Mouse (Mus musculus) forebrain, embryonic 12.5 days (tissue): ENCODE measurements around the gene Trank1. TPM values are rescaled to one million over a fixed set of nuclear protein-coding genes. Genes with fewer than 3 reads are reported as not detected.

Experiments used
- ATAC-seq: fragments of 200-750 bp; cut with Nextera tagmentation; 2 replicates; pipeline ENCODE4 v1.8.0; 2017; ENCODE audit warnings: moderate TSS enrichment; ENCODE audit not compliant: low FRiP score
- H3K27ac ChIP-seq: fragments of 300-500 bp; sonication (generic); 2 replicates; pipeline ENCODE4 v1.5.1; 2016; ENCODE audit warnings: mild to moderate bottlenecking
- H3K27me3 ChIP-seq: fragments of 300-500 bp; sonication (generic); 2 replicates; pipeline ENCODE4 v1.6.1; 2016; ENCODE audit warnings: mild to moderate bottlenecking
- H3K36me3 ChIP-seq: fragments of 300-500 bp; sonication (generic); replicated peaks from 2 replicates; pipeline ENCODE4 v1.6.1; 2016; ENCODE audit warnings: mild to moderate bottlenecking
- H3K4me1 ChIP-seq: fragments of 300-500 bp; sonication (generic); 2 replicates; pipeline ENCODE4 v1.6.1; 2016
- H3K4me2 ChIP-seq: fragments of 300-500 bp; sonication (generic); 2 replicates; pipeline ENCODE4 v1.6.1; 2016; ENCODE audit warnings: mild to moderate bottlenecking, moderate library complexity
- H3K4me3 ChIP-seq: fragments of 300-500 bp; sonication (generic); replicated peaks from 2 replicates; pipeline ENCODE4 v1.5.1; 2016; ENCODE audit warnings: mild to moderate bottlenecking
- H3K9ac ChIP-seq: fragments of 300-500 bp; sonication (generic); 2 replicates; pipeline ENCODE4 v1.6.1; 2016; ENCODE audit warnings: mild to moderate bottlenecking
- H3K9me3 ChIP-seq: fragments of 300-500 bp; sonication (generic); 2 replicates; pipeline ENCODE4 v1.6.1; 2016
- WGBS: fragments of 180-500 bp; shearing (Covaris S2); methylation state at CpG from one replicate; pipeline ENCODE4 v1.1.7; 2016; 5-methylcytosine and 5-hydroxymethylcytosine counted together
- polyA plus RNA-seq: library from polyadenylated mRNA; unstranded; fragments of >200 nt; fragmentation: Nextera tagmentation; extraction: Ambion mirVana; gene quantifications from 2 replicates; pipeline ENCODE4 v1.2.1, GENCODE M21; 2016

Gene Trank1
- 2.7 and 3.1 TPM in 2 replicates for polyA plus RNA-seq

DNA sequence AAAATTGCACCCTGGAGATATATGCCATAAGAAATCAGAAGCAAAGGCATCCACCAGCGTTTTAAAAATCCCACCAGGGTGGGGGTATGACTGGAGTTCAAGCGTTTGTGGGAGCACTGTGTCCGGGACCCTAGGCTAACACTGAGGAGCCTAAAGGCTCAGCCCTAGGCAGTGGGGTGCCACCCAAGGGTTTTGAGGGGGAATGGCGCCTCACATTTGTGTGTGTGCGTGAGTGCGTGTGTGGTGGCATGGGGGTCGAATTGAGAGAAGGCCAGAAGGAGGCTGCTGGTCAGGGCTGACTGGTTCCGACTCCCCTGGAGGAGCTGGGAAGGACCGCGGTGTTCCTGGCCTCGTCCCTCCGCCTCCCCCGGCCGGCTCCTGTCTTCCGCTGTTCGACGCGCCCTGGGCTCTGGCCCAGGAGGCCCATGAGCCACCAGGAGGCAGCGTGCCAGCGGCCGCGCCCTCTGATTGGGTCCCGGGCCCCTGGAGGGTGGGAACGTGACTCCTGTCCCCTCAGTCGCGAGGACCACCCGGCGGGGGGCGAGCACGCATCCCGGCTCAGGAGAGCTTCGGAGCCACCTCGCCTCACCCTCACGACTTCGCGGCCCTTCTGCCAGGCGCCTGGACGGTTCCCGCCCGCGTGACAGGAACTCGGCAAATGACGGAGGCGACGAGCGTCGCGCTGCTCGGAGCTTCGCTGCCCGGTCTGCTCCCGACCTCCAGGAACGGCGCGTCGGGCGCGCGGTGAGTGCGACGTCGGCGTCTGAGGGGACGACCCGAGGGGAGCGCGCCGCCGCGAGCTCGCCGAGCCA, at the start of gene Trank1:
TSS of gene Trank1 (plus strand) at position 709 of the 812 bp plus-strand sequence.
- peak; percentile 45 for ATAC-seq
- H3K4me3 ChIP-seq = peak within 1 kb of the TSS; percentile 55
- H3K27me3 ChIP-seq = peaks cover 57% of the 10 kb centered on the region
- H3K9ac ChIP-seq = peak within 1 kb of the TSS; percentile 45
- peak within 1 kb of the TSS; percentile 87 for H3K4me2 ChIP-seq
- no peak within 1 kb of the TSS for H3K27ac ChIP-seq
- no peaks in the 10 kb centered on the region for H3K36me3 ChIP-seq
- H3K9me3 ChIP-seq = no peaks in the 10 kb centered on the region
- 8% methylated on average over 62 of the region's 72 CpGs for WGBS
- H3K4me1 ChIP-seq = peaks cover 18% of the 10 kb centered on the region

DNA sequence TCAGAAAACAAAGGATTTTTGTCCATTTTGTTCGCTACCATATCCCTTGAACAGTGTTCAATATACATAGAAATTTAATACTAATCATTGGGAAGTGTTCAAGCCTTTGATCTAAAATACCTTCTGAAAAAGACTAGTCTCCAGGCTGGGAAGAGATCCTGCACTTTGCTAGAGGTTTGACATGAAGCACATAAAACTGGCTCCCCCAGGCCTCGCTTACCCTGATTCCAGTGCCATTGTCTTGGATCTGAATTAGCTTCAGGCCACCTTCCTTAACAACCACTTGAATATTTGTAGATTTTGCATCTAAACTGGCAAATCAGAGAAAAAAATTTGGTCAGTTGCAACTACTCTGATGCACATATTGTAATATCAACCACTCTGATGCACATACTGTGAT, 43.5 kb upstream of the Trank1 start:
- no peak for ATAC-seq
- Histone ChIP-seq H3K27ac (no peak overlapping the region), H3K9ac (no peak overlapping the region), H3K9me3 (no peaks in the 10 kb centered on the region), H3K4me1 (peaks cover 15% of the 10 kb centered on the region), H3K4me2 (no peak overlapping the region), H3K4me3 (no peak overlapping the region), H3K36me3 (peaks cover 30% of the 10 kb centered on the region), H3K27me3 (no peaks in the 10 kb centered on the region)
- WGBS = 95% methylated on average over 2 of the region's 2 CpGs

DNA sequence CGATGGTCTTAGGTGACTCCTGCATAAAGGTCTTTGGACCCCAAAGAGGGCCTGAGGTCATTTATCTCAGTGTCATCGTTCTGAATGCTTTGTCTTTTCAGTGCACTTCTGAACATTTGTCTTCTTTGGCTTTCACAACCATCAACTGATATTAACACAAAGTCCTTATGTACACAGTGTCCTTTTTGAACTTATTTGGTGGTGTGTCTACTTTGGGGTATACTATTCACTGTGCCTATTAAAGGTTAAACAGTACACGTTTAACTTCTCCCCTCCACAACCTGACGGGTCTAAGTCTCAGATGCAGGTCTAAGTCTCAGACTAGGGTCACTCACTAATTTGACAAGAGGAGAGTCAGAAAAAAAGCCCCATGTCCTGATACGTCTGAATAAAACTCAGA, 40.9 kb upstream of the Trank1 start:
- H3K27ac ChIP-seq = peak overlapping the region; percentile 91
- ATAC-seq = no peak
- 15% methylated on average over 5 of the region's 5 CpGs for WGBS

DNA sequence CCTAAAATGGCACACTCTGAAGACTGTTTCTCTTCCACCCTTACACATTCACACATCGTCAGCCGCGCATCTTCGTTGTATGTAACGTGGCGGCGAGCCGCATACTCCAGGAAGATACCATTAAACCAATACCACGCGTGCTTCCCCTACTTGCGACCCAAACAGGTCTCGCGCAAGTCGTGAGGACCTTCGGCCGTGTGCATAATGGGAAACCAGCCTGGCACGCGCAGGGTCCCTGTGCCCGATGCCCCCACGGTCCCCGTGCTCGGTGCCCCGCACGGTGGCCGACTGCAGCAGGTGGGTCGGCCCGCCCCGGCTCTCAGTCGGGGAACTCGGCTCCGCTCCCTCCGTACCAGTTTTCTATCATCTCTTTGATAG, 40.5 kb upstream of the Trank1 start:
- Histone ChIP-seq H3K27me3 (no peaks in the 10 kb centered on the region), H3K9ac (peak overlapping the region; percentile 74), H3K27ac (peak overlapping the region; percentile 91), H3K4me2 (peak overlapping the region; percentile 65), H3K36me3 (0 out of 2 replicates have a peak, but pooled peaks cover 22% of the 10 kb centered on the region), H3K4me3 (peak overlapping the region; percentile 76), H3K4me1 (peaks cover 41% of the 10 kb centered on the region), H3K9me3 (no peaks in the 10 kb centered on the region)
- under 1% methylated on average over 32 of the region's 32 CpGs for WGBS
- peak; percentile 78 for ATAC-seq

More for the DNA sequence above, 40.9 kb upstream of the Trank1 start:
- Histone ChIP-seq H3K4me1 (peaks cover 37% of the 10 kb centered on the region), H3K9me3 (no peaks in the 10 kb centered on the region), H3K4me2 (peak overlapping the region; percentile 65), H3K36me3 (0 out of 2 replicates have a peak, but pooled peaks cover 22% of the 10 kb centered on the region), H3K9ac (peak overlapping the region; percentile 74), H3K27me3 (no peaks in the 10 kb centered on the region), H3K4me3 (peak overlapping the region; percentile 76)

DNA sequence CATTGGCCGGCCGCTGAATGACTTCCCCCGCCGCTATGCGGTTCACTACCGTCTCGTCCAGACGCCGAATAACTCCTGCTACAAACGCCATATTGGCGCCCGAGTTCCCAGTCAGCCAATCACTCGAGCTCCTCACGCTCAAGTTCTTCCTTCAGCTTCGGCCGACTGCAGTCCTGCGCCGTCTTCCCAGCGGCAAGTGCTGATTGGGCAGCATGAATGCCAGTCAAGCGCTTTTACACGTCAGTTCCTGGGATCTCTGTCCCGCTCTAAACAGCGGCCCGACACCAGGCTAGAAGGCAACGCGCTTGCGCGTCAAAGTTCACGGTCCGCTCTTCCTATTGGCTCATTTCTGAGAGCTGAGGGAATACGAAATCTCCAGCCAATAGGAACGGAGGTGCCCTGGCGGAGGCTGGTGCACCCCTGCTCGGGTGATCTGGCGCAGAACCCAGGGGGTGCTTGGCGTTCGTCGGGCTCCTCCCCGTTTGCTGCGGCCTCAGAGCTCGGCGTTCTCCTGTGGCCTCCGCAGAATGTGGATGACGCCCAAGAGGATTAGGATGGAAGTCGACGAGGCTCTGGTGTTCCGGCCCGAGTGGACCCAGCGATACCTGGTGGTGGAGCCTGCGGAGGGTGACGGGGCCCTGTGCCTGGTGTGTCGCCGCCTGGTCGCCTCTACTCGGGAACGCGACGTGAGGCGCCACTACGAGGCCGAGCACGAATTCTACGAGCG, 39.9 kb upstream of the Trank1 start, which contains the start of the genes Mlh1 and Epm2aip1:
TSS of gene Mlh1 (minus strand) at position 358 of the 727 bp plus-strand sequence.
TSS of gene Epm2aip1 (plus strand) at position 496 of the 727 bp plus-strand sequence.
- ATAC-seq = peak; percentile 99
- H3K27ac ChIP-seq = peak within 1 kb of the TSS; percentile 95
- peak within 1 kb of the TSS; percentile 76 for H3K4me3 ChIP-seq
- H3K4me2 ChIP-seq = peak within 1 kb of the TSS; percentile 86
- H3K4me1 ChIP-seq = peaks cover 45% of the 10 kb centered on the region
- under 1% methylated on average over 64 of the region's 64 CpGs for WGBS
- no peaks in the 10 kb centered on the region for H3K9me3 ChIP-seq
- H3K9ac ChIP-seq = peak within 1 kb of the TSS; percentile 91
- H3K36me3 ChIP-seq = peaks cover 19% of the 10 kb centered on the region
- no peaks in the 10 kb centered on the region for H3K27me3 ChIP-seq

DNA sequence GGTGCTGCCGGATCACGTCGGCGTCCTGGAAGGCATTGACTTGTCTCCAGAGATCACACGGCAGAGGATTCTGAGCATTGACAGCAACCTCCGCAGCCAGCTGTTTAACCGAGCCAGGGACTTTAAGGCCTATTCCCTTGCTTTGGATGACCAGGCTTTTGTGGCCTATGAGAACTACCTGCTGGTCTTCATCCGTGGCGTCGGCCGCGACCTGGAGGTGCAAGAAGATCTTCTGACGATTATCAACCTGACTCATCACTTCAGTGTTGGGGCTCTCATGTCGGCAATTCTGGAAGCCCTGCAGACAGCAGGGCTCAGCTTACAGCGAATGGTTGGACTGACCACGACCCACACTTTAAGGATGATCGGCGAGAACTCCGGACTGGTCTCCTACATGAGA, 39.2 kb upstream of the Trank1 start:
- Histone ChIP-seq H3K27ac (peak overlapping the region; percentile 95), H3K4me2 (peak overlapping the region; percentile 86), H3K4me1 (peaks cover 47% of the 10 kb centered on the region), H3K27me3 (no peaks in the 10 kb centered on the region), H3K36me3 (peaks cover 17% of the 10 kb centered on the region), H3K9me3 (no peaks in the 10 kb centered on the region), H3K4me3 (peak overlapping the region; percentile 76), H3K9ac (peak overlapping the region; percentile 91)
- ATAC-seq = no peak
- WGBS = 13% methylated on average over 19 of the region's 19 CpGs

DNA sequence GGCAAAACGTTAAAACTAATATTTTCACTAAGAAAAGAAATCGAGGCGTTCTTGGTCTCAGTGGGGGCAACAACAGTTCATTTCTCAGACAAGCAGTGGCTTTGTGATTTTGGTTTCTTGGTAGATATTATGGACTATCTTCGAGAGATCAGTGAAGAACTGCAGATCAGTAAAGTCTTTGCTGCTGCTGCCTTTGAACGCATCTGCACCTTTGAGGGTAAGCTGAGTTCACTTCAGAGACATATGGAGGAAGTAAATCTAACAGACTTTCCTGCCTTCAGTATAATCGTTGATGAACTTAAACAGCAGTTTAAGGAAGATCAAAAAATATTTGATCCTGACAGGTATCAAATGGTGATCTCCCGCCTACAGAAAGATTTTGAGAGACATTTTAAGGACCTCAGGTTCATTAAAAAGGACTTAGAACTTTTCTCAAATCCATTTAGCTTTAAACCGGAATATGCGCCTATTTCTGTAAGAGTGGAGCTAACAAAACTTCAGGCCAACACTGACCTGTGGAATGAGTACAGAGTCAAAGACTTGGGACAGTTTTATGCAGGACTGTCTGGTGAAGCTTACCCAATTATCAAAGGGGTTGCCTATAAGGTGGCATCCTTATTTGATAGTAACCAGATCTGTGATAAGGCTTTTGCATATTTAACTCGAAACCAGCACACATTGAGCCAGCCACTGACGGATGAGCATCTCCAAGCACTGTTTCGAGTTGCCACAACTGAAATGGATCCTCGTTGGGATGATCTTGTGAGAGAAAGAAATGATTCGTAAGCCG, 38.3 kb upstream of the Trank1 start:
- Histone ChIP-seq H3K9me3 (no peaks in the 10 kb centered on the region), H3K27ac (no peak overlapping the region; the same call in 1 of the 2 replicates), H3K36me3 (peaks cover 22% of the 10 kb centered on the region), H3K4me1 (peaks cover 47% of the 10 kb centered on the region), H3K4me3 (peak overlapping the region; percentile 76), H3K4me2 (peak overlapping the region; percentile 86), H3K9ac (peak overlapping the region; percentile 91), H3K27me3 (no peaks in the 10 kb centered on the region)
- ATAC-seq = no peak
- WGBS = 83% methylated on average over 15 of the region's 15 CpGs

DNA sequence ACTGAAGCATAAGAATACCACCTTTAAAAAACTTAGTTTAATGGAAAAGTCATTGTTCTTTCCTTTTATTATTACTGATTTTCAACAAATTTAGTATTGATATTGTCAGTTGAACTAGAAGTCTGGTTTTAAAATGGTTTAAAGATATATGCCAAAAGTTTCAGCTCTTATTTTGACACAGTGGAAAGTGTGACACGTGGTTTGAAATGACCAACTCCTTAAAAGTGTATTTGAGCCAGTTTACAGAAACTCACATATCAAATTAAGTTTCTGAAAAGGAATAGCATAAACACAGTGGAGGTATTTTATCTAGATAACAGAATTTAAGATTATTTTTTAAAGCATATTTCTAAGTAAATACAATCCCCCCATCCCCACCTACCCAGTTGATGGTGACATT, 37.6 kb upstream of the Trank1 start:
- Histone ChIP-seq H3K4me3 (no peak overlapping the region), H3K9ac (no peak overlapping the region), H3K27me3 (no peaks in the 10 kb centered on the region), H3K36me3 (peaks cover 30% of the 10 kb centered on the region), H3K4me2 (peak overlapping the region; percentile 86), H3K4me1 (peaks cover 47% of the 10 kb centered on the region), H3K9me3 (no peaks in the 10 kb centered on the region), H3K27ac (no peak overlapping the region)
- no peak for ATAC-seq
- WGBS = 96% methylated on average over 1 of the region's 1 CpGs

DNA sequence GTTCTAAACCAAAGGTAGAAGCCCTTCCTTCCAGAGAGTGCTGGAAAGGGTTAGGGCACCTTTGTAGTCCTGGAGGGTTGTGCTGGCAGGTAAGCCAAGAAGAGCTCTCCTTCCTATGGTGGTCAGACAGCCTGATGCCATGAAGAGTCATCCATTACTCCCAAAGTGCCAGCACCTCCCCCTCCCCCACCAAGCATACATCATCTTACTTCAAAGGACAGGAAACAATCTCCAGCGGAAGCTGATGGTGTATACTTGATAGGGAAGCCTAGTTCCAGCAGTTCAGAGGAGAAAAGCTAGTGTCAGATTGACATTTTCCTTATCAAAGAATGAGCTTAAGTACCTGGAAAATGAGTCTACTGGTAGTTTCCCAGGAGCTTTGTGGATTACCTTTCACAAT, 36.4 kb upstream of the Trank1 start:
- Histone ChIP-seq H3K4me2 (peak overlapping the region; percentile 43), H3K4me1 (peaks cover 46% of the 10 kb centered on the region), H3K4me3 (peak overlapping the region; percentile 5; the same call in 1 of the 2 replicates), H3K9me3 (no peaks in the 10 kb centered on the region), H3K27me3 (no peaks in the 10 kb centered on the region), H3K9ac (0 out of 2 replicates have a peak overlapping the region, but pooled peaks have one; percentile 29), H3K27ac (no peak overlapping the region), H3K36me3 (peaks cover 35% of the 10 kb centered on the region)
- WGBS = 62% methylated on average over 1 of the region's 1 CpGs
- ATAC-seq = no peak

DNA sequence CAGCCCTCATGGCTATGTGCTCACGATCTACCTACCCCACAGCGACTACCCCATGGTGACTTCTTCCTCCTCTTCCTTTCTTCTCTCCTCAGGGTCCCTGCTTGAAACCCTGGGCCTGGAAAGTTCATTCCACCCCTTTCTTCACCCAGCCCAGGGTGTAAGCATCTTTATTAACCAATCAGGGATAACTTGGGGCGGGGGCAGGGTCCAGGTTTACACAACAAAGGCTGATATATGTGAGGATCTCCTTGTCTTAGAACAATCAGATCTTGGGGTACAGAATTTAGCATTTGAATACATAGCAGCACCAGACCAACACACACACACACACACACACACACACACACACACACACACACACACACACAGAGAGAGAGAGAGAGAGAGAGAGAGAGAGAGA, 26.5 kb upstream of the Trank1 start:
- Histone ChIP-seq H3K4me1 (peaks cover 7% of the 10 kb centered on the region), H3K4me3 (no peak overlapping the region), H3K27me3 (no peaks in the 10 kb centered on the region), H3K4me2 (no peak overlapping the region), H3K9ac (no peak overlapping the region), H3K27ac (no peak overlapping the region), H3K36me3 (no peaks in the 10 kb centered on the region), H3K9me3 (no peaks in the 10 kb centered on the region)
- 20% methylated on average over 3 of the region's 3 CpGs for WGBS
- ATAC-seq = no peak

DNA sequence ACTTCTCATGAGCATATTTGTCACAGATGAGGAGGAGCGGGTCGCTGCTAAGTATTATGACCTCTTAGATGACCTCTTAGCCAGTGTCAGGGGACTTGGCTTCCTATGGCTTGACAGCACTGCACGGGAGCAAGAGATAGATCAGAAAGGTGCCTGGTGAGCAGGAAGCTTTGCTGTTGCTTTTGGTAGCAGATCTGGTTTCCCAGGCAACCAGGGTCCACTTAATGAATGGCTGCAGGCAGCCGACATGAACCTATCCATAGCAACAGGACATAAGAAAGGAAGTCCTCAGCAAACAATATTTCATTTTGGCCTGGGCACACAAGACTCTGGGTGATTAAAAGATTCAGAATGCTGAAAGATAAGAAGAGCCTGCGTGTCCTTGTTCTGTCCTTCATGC, 25.9 kb upstream of the Trank1 start:
- Histone ChIP-seq H3K4me3 (no peak overlapping the region), H3K4me1 (peaks cover 7% of the 10 kb centered on the region), H3K27ac (peak overlapping the region; percentile 43; the same call in 1 of the 2 replicates), H3K9me3 (no peaks in the 10 kb centered on the region), H3K27me3 (no peaks in the 10 kb centered on the region), H3K9ac (no peak overlapping the region), H3K4me2 (no peak overlapping the region), H3K36me3 (no peaks in the 10 kb centered on the region)
- WGBS = 24% methylated on average over 5 of the region's 5 CpGs
- peak; percentile 49; the same call in 1 of the 2 replicates for ATAC-seq
